Mouse (Mus musculus): ENCODE data around the gene Hap1. TPM values are rescaled to one million over a fixed set of nuclear protein-coding genes. Genes with fewer than 3 reads are reported as not detected.
"Not testable (repeated sequence)": the region's sequence is repeated elsewhere in the genome, so short reads cannot be mapped to it uniquely, and the experiment has no call there.

Hap1 gene
- polyA plus RNA-seq, 1 experiment: 22.0 TPM

GRCm38 (mm10) chr11:100318529-100319451, 37.1 kb downstream of the Hap1 start:
- Histone ChIP-seq H3K4me3 (ENCODE audit: extremely low read depth, insufficient read depth, insufficient read length) (no peak overlapping the region), H3K27ac (ENCODE audit: insufficient read depth, low read length) (no peak overlapping the region), H3K36me3 (ENCODE audit: control insufficient read depth, insufficient read depth, low read length) (peaks cover 14% of the 10 kb centered on the region), H3K27me3 (ENCODE audit: control insufficient read depth, insufficient read depth, low read length) (no peaks in the 10 kb centered on the region), H3K4me1 (ENCODE audit: control insufficient read depth, insufficient read depth, insufficient read length) (no peaks in the 10 kb centered on the region)
- DNase-seq (ENCODE audit: low read depth in 1 of 2, low spot score in 2 of 2): no peak
- WGBS: 75% methylated on average over 10 of the region's 10 CpGs
- no peak for TF ChIP-seq POLR2A (IDR thresholded peaks at IDR 0.05; ENCODE audit: low read depth, low read length)
- no peak for TF ChIP-seq CTCF (IDR thresholded peaks at IDR 0.05; ENCODE audit: extremely low read depth, insufficient read depth, insufficient read length, insufficient replicate concordance)

- DNase-seq (ENCODE audit: low read depth in 1 of 2, low spot score in 2 of 2): no peak
- TF ChIP-seq CTCF (IDR thresholded peaks at IDR 0.05; ENCODE audit: extremely low read depth, insufficient read depth, insufficient read length, insufficient replicate concordance) (no peak), POLR2A (IDR thresholded peaks at IDR 0.05; ENCODE audit: low read depth, low read length) (no peak)
- no peak overlapping the region for H3K4me3 ChIP-seq (ENCODE audit: extremely low read depth, insufficient read depth, insufficient read length)
- H3K36me3 ChIP-seq (ENCODE audit: control insufficient read depth, insufficient read depth, low read length): peaks cover 14% of the 10 kb centered on the region
- no peaks in the 10 kb centered on the region for H3K4me1 ChIP-seq (ENCODE audit: control insufficient read depth, insufficient read depth, insufficient read length)
- no peaks in the 10 kb centered on the region for H3K27me3 ChIP-seq (ENCODE audit: control insufficient read depth, insufficient read depth, low read length)
- H3K27ac ChIP-seq (ENCODE audit: insufficient read depth, low read length): no peak overlapping the region
- 68% methylated on average over 6 of the region's 6 CpGs for WGBS
These were observed 38.0 kb downstream of the Hap1 start for GRCm38 (mm10) chr11:100317826-100318380.

GRCm38 (mm10) chr11:100315439-100315838, 40.5 kb downstream of the Hap1 start:
- DNase-seq (ENCODE audit: low read depth in 1 of 2, low spot score in 2 of 2): no peak
- 94% methylated on average over 5 of the region's 5 CpGs for WGBS
- Histone ChIP-seq H3K4me3 (ENCODE audit: extremely low read depth, insufficient read depth, insufficient read length) (no peak overlapping the region), H3K36me3 (ENCODE audit: control insufficient read depth, insufficient read depth, low read length) (no peaks in the 10 kb centered on the region; the same call in 1 of the 2 replicates), H3K27ac (ENCODE audit: insufficient read depth, low read length) (no peak overlapping the region), H3K27me3 (ENCODE audit: control insufficient read depth, insufficient read depth, low read length) (no peaks in the 10 kb centered on the region), H3K4me1 (ENCODE audit: control insufficient read depth, insufficient read depth, insufficient read length) (no peaks in the 10 kb centered on the region)
- TF ChIP-seq POLR2A (IDR thresholded peaks at IDR 0.05; ENCODE audit: low read depth, low read length) (no peak), CTCF (IDR thresholded peaks at IDR 0.05; ENCODE audit: extremely low read depth, insufficient read depth, insufficient read length, insufficient replicate concordance) (no peak)

GRCm38 (mm10) chr11:100313424-100313823, 42.5 kb downstream of the Hap1 start:
- TF ChIP-seq CTCF (IDR thresholded peaks at IDR 0.05; ENCODE audit: extremely low read depth, insufficient read depth, insufficient read length, insufficient replicate concordance) (no peak), POLR2A (IDR thresholded peaks at IDR 0.05; ENCODE audit: low read depth, low read length) (no peak)
- no peak overlapping the region for H3K4me3 ChIP-seq (ENCODE audit: extremely low read depth, insufficient read depth, insufficient read length)
- DNase-seq (ENCODE audit: low read depth in 1 of 2, low spot score in 2 of 2): no peak
- H3K4me1 ChIP-seq (ENCODE audit: control insufficient read depth, insufficient read depth, insufficient read length): no peaks in the 10 kb centered on the region
- no peaks in the 10 kb centered on the region for H3K36me3 ChIP-seq (ENCODE audit: control insufficient read depth, insufficient read depth, low read length)
- no peak overlapping the region for H3K27ac ChIP-seq (ENCODE audit: insufficient read depth, low read length)
- WGBS: 96% methylated on average over 6 of the region's 6 CpGs
- no peaks in the 10 kb centered on the region for H3K27me3 ChIP-seq (ENCODE audit: control insufficient read depth, insufficient read depth, low read length)

GRCm38 (mm10) chr11:100312096-100312679, 43.7 kb downstream of the Hap1 start:
- Histone ChIP-seq H3K4me3 (ENCODE audit: extremely low read depth, insufficient read depth, insufficient read length) (no peak overlapping the region), H3K27ac (ENCODE audit: insufficient read depth, low read length) (no peak overlapping the region), H3K4me1 (ENCODE audit: control insufficient read depth, insufficient read depth, insufficient read length) (no peaks in the 10 kb centered on the region), H3K27me3 (ENCODE audit: control insufficient read depth, insufficient read depth, low read length) (no peaks in the 10 kb centered on the region), H3K36me3 (ENCODE audit: control insufficient read depth, insufficient read depth, low read length) (no peaks in the 10 kb centered on the region)
- TF ChIP-seq CTCF (IDR thresholded peaks at IDR 0.05; ENCODE audit: extremely low read depth, insufficient read depth, insufficient read length, insufficient replicate concordance) (no peak), POLR2A (IDR thresholded peaks at IDR 0.05; ENCODE audit: low read depth, low read length) (no peak)
- 64% methylated on average over 5 of the region's 5 CpGs for WGBS
- no peak for DNase-seq (ENCODE audit: low read depth in 1 of 2, low spot score in 2 of 2)

GRCm38 (mm10) chr11:100311656-100312055, 44.3 kb downstream of the Hap1 start:
- Histone ChIP-seq H3K36me3 (ENCODE audit: control insufficient read depth, insufficient read depth, low read length) (no peaks in the 10 kb centered on the region), H3K27me3 (ENCODE audit: control insufficient read depth, insufficient read depth, low read length) (no peaks in the 10 kb centered on the region), H3K27ac (ENCODE audit: insufficient read depth, low read length) (no peak overlapping the region), H3K4me3 (ENCODE audit: extremely low read depth, insufficient read depth, insufficient read length) (no peak overlapping the region), H3K4me1 (ENCODE audit: control insufficient read depth, insufficient read depth, insufficient read length) (no peaks in the 10 kb centered on the region)
- 21% methylated on average over 1 of the region's 1 CpGs for WGBS
- DNase-seq (ENCODE audit: low read depth in 1 of 2, low spot score in 2 of 2): no peak
- TF ChIP-seq CTCF (IDR thresholded peaks at IDR 0.05; ENCODE audit: extremely low read depth, insufficient read depth, insufficient read length, insufficient replicate concordance) (no peak), POLR2A (IDR thresholded peaks at IDR 0.05; ENCODE audit: low read depth, low read length) (no peak)

- H3K36me3 ChIP-seq (ENCODE audit: control insufficient read depth, insufficient read depth, low read length); H3K4me1 ChIP-seq (ENCODE audit: control insufficient read depth, insufficient read depth, insufficient read length); H3K4me3 ChIP-seq (ENCODE audit: extremely low read depth, insufficient read depth, insufficient read length); H3K27ac ChIP-seq (ENCODE audit: insufficient read depth, low read length); H3K27me3 ChIP-seq (ENCODE audit: control insufficient read depth, insufficient read depth, low read length); DNase-seq (ENCODE audit: low read depth in 1 of 2, low spot score in 2 of 2): not testable (repeated sequence)
- 95% methylated on average over 6 of the region's 6 CpGs for WGBS
These were observed 47.3 kb downstream of the Hap1 start for GRCm38 (mm10) chr11:100308672-100309071.

Measured in spleen, adult 2 months (tissue).